Mouse (Mus musculus) gastrocnemius, postnatal 4 days (tissue): ENCODE results near the gene Lrig3. TPM values are rescaled to one million over a fixed set of nuclear protein-coding genes. Genes with fewer than 3 reads are reported as not detected.
A peak's percentile ranks its signal among the peaks of the same experiment; 100 is the strongest.

Source experiments
- DNase-seq, 2 experiments: peaks; one replicate each; pipeline ENCODE4 v3.0.0; 2021 to 2022; ENCODE audit warnings: low spot score in 2 of 2, mixed read lengths in 2 of 2
- total RNA-seq, 2 experiments: library from RNA; stranded (reverse); gene quantifications; 2 replicates each; pipeline ENCODE4 v1.2.3; 2021

Lrig3 gene
- total RNA-seq, 2 experiments from 2014 or later = 16.6 to 17.4 TPM

DNA sequence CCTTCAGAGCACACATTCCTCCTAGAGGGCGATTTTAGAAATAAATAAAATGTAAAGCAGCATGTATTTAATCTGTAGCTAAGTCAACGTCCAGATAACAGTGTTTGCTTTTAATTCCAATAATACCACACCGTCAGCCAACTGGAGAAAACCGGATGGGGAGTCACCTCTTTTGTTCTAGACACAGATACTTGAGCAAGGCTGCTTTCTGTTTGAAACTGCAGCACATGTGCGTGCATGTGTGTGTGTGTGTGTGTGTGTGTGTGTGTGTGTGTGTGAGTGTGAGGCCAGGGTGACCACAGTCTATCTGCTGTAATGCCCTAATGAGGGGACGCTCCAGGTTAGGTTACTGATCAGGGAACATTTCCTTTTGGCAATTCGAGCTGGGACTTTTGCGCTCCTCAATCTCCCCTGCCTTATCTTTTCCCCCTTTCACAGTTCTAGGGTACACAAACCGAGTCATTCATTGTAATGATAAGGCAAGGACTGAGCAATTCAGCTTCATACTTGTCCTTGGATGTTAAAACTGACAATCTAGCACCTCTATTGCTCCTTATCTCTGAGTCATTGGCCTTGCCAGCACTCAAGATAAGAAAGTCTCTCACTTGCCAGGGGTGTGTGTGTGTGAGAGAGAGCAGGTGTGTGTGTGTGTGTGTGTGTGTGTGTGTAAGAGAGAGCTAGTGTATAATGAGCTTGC lies 4.4 kb upstream of the Lrig3 start:
- DNase-seq = no peak

DNA sequence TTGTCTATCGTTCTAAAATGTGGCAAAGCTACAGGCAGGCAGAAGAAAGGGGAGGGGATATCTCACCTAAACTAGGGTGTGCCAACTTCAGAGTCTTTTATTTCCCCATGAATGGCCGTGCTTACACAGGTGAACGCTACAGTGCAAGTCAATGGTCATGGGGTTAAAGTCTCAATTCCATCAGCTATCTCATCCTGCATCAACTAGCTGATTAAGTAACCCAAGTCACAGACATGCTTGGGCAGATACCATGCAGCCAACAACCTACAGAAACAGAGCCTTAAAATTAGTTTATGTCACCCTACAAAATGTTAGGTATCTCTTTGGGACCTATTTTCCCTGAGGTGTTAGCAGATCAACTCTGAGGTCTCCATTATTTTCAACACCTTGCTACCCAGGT lies 1.3 kb upstream of the Lrig3 start:
- no peak for DNase-seq

DNA sequence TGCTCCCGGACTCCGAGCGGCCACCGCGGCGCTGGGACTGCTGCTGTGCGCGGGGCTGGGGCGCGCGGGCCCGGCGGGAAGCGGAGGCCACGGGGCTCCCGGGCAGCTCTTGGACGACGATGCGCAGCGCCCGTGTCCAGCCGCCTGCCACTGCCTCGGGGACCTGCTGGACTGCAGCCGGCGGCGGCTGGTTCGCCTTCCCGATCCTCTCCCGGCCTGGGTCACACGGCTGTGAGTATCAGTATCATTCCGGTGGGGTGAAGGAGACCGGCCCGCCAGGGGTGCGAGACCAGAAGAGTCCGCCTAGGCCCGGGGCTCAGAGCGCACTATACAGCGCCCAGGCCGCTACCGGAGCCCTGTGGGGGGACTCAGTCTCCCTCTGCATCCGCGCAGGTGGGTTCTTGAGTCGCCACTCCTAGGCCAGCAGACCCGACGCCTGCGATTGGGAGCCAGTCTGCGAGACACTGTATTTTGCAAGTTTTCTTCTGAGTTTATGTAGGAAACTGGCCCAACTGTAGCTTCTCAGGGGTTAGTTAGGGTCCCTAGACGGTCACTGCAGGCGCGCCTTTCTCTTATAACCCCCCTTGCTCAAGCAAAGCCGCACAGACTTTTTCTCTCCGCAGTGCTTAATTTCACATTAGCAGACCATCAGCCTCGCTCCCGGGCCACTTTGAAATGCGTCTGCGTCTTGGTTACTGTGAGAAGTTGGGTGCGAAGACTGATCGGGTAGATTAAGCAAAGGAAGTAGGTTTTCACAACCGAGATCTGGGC lies 698 bp downstream of the Lrig3 start:
- peak; percentile 31 to 58 for DNase-seq

- DNase-seq = no peak
Observed at GRCm38 (mm10) chr10:125967436-125968160, 1.6 kb downstream of the Lrig3 start.

- DNase-seq = no peak
Observed at GRCm38 (mm10) chr10:125968191-125969132, 2.5 kb downstream of the Lrig3 start.

- no peak for DNase-seq
Observed at GRCm38 (mm10) chr10:125969133-125969490, 3.1 kb downstream of the Lrig3 start.

- DNase-seq = no peak
Observed at GRCm38 (mm10) chr10:125970031-125970430, 4.1 kb downstream of the Lrig3 start.

- DNase-seq = peak in 1 of 2 experiments; percentile 49
Observed at GRCm38 (mm10) chr10:125970500-125970899, 4.5 kb downstream of the Lrig3 start.

- DNase-seq = no peak
Observed at GRCm38 (mm10) chr10:125973726-125974125, 7.8 kb downstream of the Lrig3 start.

GRCm38 (mm10) chr10:125981938-125982337 lies 16.0 kb downstream of the Lrig3 start:
- DNase-seq = no peak

- no peak for DNase-seq
Observed at GRCm38 (mm10) chr10:125984473-125985035, 18.6 kb downstream of the Lrig3 start.

GRCm38 (mm10) chr10:125985795-125986194 lies 19.8 kb downstream of the Lrig3 start:
- DNase-seq = no peak

DNA sequence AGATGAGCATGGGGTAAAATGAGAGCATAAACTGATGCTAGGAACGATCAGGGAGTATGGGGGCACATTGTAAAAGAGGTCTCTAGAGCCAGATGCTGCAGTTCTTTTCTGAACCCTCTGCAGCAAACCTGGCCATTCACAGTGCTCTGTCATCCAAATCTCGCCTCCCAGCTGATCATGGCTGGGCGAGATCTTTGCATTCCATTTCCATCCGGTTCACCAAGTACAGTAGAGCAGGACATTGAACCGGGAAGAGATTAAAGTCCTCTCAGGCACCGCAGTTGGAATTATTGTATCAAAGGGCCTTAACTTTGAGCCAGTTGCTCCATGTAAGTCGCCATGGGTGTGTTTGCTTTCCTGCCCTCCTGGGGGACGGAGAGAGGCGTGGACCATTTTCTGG lies 20.5 kb downstream of the Lrig3 start:
- no peak for DNase-seq

- DNase-seq = no peak
Observed at GRCm38 (mm10) chr10:125987307-125987706, 21.3 kb downstream of the Lrig3 start.

GRCm38 (mm10) chr10:125988037-125988436 lies 22.1 kb downstream of the Lrig3 start:
- DNase-seq = no peak

- DNase-seq = no peak
Observed at GRCm38 (mm10) chr10:125989890-125990289, 23.9 kb downstream of the Lrig3 start.

DNA sequence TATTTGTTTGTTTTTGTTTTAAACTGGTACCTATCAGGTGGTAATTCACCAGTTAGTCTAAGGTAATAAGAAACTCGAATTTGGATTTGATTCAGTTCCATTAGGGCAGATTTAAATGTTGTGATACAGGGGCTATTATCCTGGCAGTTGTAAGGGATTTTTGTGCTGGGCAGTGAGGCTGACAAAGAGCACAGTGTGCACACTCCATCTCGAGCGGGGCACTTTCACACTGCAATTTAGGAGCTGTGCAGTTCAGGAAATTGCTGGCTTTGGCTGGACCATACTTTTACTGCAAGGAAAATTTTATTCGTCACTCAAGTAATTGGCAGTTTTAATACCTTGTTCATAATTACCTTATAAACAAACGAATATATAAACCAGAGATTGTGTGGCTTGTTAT lies 24.4 kb downstream of the Lrig3 start:
- DNase-seq = no peak

GRCm38 (mm10) chr10:125991819-125992218 lies 25.9 kb downstream of the Lrig3 start:
- DNase-seq = no peak

GRCm38 (mm10) chr10:125994855-125995254 lies 28.9 kb downstream of the Lrig3 start:
- DNase-seq = peak in 1 of 2 experiments; percentile 36

DNA sequence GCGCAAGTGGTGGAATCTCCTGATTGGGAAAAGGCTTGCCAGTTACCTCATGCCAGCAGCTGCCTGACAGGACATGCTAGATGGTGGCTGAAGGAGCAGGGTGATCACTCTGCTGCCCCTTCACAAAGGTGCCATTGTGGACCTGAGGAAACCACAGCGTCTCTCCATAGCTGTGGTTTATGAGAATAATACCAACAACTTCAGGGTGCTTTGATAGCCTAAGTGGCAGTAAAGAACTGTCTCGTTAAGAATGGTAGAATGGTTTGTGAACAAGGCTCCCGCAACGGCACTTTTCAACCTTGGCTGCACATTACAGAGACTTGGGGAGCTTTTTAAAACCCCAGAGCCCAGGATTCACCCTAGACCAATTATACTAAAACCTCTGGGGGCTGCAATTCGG lies 29.7 kb downstream of the Lrig3 start:
- no peak for DNase-seq

GRCm38 (mm10) chr10:125996989-125997388 lies 31.0 kb downstream of the Lrig3 start:
- DNase-seq = no peak
